Mouse (Mus musculus) forebrain, postnatal 0 days (tissue): ENCODE results near the gene Epb41l2. TPM values are rescaled to one million over a fixed set of nuclear protein-coding genes. Genes with fewer than 3 reads are reported as not detected.
A peak's percentile ranks its signal among the peaks of the same experiment; 100 is the strongest.

Source experiments
- ATAC-seq: fragments of 200-750 bp; cut with Nextera tagmentation; 2 replicates; pipeline ENCODE4 v1.8.0; 2017; ENCODE audit warnings: mild to moderate bottlenecking, moderate library complexity
- DNase-seq: peaks from one replicate; pipeline ENCODE4 v3.0.0-alpha.2; 2015
- H3K27ac ChIP-seq: fragments of 300-500 bp; sonication (generic); 2 replicates; pipeline ENCODE4 v1.5.1; 2014; ENCODE audit warnings: low read depth, mild to moderate bottlenecking, antibody characterized with exemption, low read length, moderate library complexity, mixed read lengths
- H3K27me3 ChIP-seq: fragments of 300-500 bp; sonication (generic); 2 replicates; pipeline ENCODE4 v1.6.1; 2014; ENCODE audit warnings: mild to moderate bottlenecking, low read length, mixed read lengths; ENCODE audit not compliant: insufficient read depth
- H3K36me3 ChIP-seq: fragments of 300-500 bp; sonication (generic); 2 replicates; pipeline ENCODE4 v1.6.1; 2014; ENCODE audit warnings: mild to moderate bottlenecking, moderate library complexity; ENCODE audit not compliant: insufficient read depth
- H3K4me1 ChIP-seq: fragments of 300-500 bp; sonication (generic); 2 replicates; pipeline ENCODE4 v1.6.1; 2014; ENCODE audit warnings: antibody characterized with exemption; ENCODE audit not compliant: insufficient read depth
- H3K4me2 ChIP-seq: fragments of 300-500 bp; sonication (generic); 2 replicates; pipeline ENCODE4 v1.6.1; 2014; ENCODE audit warnings: low read depth, mild to moderate bottlenecking, moderate library complexity
- H3K4me3 ChIP-seq: fragments of 300-500 bp; sonication (generic); 2 replicates; pipeline ENCODE4 v1.5.1; 2014; ENCODE audit warnings: low read depth, low read length, mixed read lengths
- H3K9ac ChIP-seq: fragments of 300-500 bp; sonication (generic); 2 replicates; pipeline ENCODE4 v1.6.1; 2014; ENCODE audit warnings: mild to moderate bottlenecking
- H3K9me3 ChIP-seq: fragments of 300-500 bp; sonication (generic); 2 replicates; pipeline ENCODE4 v1.6.1; 2016; ENCODE audit warnings: low read length
- CTCF ChIP-seq: sonication (generic); IDR thresholded peaks from 2 replicates; pipeline ENCODE4 v1.5.1; 2016; ENCODE audit warnings: antibody characterized with exemption, control low read depth, low read depth
- WGBS: fragments of 180-500 bp; shearing (Covaris S2); extraction: QIAGEN DNeasy Blood & Tissue Kit; methylation state at CpG from one replicate; pipeline ENCODE4 v1.1.7; 2014; 5-methylcytosine and 5-hydroxymethylcytosine counted together
- polyA plus RNA-seq: library from polyadenylated mRNA; unstranded; fragments of >200 nt; fragmentation: Nextera tagmentation; extraction: Ambion mirVana; gene quantifications from 2 replicates; pipeline ENCODE4 v1.2.1, GENCODE M21; 2015
- total RNA-seq: library from RNA; depleted of rRNA; stranded (reverse); fragments of >200 nt; gene quantifications from 2 replicates; pipeline ENCODE4 v1.2.3, GENCODE M21; 2014

The Epb41l2 gene
- total and polyA plus RNA-seq, 2 experiments from 2014 or later = 19.3 to 49.4 TPM

DNA sequence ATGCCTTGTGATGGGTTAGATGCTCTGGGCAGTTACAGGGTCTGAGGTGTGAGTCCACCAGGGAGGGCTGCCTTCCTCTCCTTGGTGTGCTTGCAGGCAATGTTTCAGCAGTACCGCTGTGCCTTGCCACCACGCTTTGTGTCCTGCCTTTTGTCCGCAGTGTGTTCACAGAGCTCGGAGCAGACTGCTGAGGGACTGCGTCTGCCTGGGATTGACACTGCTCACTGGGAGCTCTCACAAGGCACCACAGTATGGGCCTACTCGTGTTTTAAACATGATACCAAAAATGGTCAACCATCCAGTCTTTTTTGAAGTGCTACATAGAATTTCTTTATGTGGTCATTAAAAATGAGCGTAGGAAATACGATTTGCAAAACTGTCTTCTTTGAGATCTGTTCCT, 164.1 kb downstream of the Epb41l2 start:
- ATAC-seq (peak; percentile 53; the same call in 1 of the 2 replicates), DNase-seq (no peak)
- Histone ChIP-seq H3K36me3 (no peaks in the 10 kb centered on the region), H3K9ac (no peak overlapping the region), H3K27ac (no peak overlapping the region), H3K9me3 (no peaks in the 10 kb centered on the region), H3K4me1 (no peaks in the 10 kb centered on the region), H3K4me2 (no peak overlapping the region), H3K27me3 (no peaks in the 10 kb centered on the region), H3K4me3 (no peak overlapping the region)
- 73% methylated on average over 8 of the region's 8 CpGs for WGBS
- no peak for TF ChIP-seq CTCF

DNA sequence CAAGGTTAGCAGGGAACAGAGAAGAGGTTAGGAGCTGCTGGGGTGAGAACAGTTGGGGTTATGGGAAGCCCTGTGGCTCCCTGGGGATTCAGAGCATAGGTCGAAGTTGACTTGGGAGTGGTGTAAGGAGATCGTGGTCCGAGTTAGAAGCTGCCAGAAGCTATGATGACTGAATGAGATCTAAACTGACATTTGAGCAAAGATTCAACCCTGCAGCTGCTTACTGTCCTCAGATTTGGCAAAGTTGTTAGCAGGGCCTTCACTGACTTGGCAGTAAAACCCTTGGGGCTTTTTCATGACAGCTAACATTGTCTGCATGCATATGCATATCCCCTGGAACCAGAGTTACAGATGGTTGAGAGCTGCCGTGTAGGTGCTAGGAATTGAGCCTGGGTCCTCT, 166.6 kb downstream of the Epb41l2 start:
- Histone ChIP-seq H3K36me3 (no peaks in the 10 kb centered on the region), H3K4me1 (no peaks in the 10 kb centered on the region), H3K4me3 (no peak overlapping the region), H3K27me3 (no peaks in the 10 kb centered on the region), H3K9ac (no peak overlapping the region), H3K9me3 (no peaks in the 10 kb centered on the region), H3K27ac (no peak overlapping the region), H3K4me2 (no peak overlapping the region)
- no peak for TF ChIP-seq CTCF
- ATAC-seq (no peak), DNase-seq (no peak)
- 80% methylated on average over 4 of the region's 4 CpGs for WGBS

DNA sequence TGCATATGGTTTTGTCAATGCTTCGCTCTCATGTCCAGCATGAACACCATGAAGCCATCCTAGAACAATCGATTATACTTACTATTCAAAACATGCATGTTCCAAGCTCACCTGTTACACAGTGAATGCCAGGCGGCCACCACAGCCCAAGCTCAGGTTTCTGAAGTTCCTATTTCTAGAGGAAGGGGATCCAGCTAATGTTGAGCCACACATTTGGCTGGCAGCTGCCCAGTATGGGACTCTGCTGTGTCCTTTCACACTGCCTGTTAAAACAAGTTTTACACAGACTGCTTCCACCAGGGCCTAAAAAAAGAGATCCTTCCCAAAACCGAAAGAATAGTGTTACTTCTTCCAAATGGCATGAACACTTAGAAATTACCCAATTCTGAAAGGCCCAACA, 167.0 kb downstream of the Epb41l2 start:
- no peak overlapping the region for H3K4me3 ChIP-seq
- 87% methylated on average over 4 of the region's 4 CpGs for WGBS
- ATAC-seq (no peak), DNase-seq (no peak)
- no peak overlapping the region for H3K9ac ChIP-seq
- H3K36me3 ChIP-seq = no peaks in the 10 kb centered on the region
- H3K9me3 ChIP-seq = no peaks in the 10 kb centered on the region
- H3K27ac ChIP-seq = no peak overlapping the region
- H3K27me3 ChIP-seq = no peaks in the 10 kb centered on the region
- TF ChIP-seq CTCF = no peak
- no peaks in the 10 kb centered on the region for H3K4me1 ChIP-seq
- H3K4me2 ChIP-seq = no peak overlapping the region

- Histone ChIP-seq H3K27me3 (no peaks in the 10 kb centered on the region), H3K9me3 (no peaks in the 10 kb centered on the region), H3K36me3 (no peaks in the 10 kb centered on the region), H3K9ac (no peak overlapping the region), H3K4me1 (no peaks in the 10 kb centered on the region), H3K4me2 (no peak overlapping the region), H3K4me3 (no peak overlapping the region), H3K27ac (no peak overlapping the region)
- TF ChIP-seq CTCF = no peak
- no peak for DNase-seq
- no peak for ATAC-seq
- 74% methylated on average over 3 of the region's 3 CpGs for WGBS
Observed at GRCm38 (mm10) chr10:25527126-25527525, 167.5 kb downstream of the Epb41l2 start.

GRCm38 (mm10) chr10:25531335-25531734, 171.7 kb downstream of the Epb41l2 start:
- H3K4me2 ChIP-seq = no peak overlapping the region
- no peak overlapping the region for H3K4me3 ChIP-seq
- H3K27ac ChIP-seq = no peak overlapping the region
- no peak for DNase-seq
- H3K9me3 ChIP-seq = no peaks in the 10 kb centered on the region
- H3K36me3 ChIP-seq = no peaks in the 10 kb centered on the region
- 69% methylated on average over 13 of the region's 13 CpGs for WGBS
- H3K27me3 ChIP-seq = no peaks in the 10 kb centered on the region
- ATAC-seq = no peak
- H3K4me1 ChIP-seq = no peaks in the 10 kb centered on the region
- TF ChIP-seq CTCF = no peak
- no peak overlapping the region for H3K9ac ChIP-seq

DNA sequence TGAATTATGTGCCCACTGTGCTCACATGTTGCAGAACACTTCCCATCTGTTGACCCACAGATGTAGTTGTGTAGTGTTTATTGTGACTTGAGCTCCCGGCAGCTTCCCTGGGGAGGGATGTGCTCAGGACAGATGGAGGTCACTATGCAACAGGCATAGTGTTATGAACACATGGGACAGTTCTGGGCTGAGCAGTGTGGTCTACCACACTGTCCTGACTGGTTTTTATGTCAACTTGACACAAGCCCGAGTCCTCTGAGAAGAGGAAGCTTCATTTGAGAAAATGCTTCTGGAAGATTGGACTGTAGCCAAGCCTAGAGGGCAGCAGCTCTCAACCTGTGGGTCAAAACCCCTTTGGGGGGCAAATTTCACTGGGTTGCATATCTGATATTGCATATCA, 173.5 kb downstream of the Epb41l2 start:
- no peak for ATAC-seq
- DNase-seq = no peak
- no peak for TF ChIP-seq CTCF
- no peak overlapping the region for H3K4me2 ChIP-seq
- no peaks in the 10 kb centered on the region for H3K36me3 ChIP-seq
- no peak overlapping the region for H3K9ac ChIP-seq
- H3K4me3 ChIP-seq = no peak overlapping the region
- 87% methylated on average over 2 of the region's 2 CpGs for WGBS
- no peaks in the 10 kb centered on the region for H3K4me1 ChIP-seq
- no peaks in the 10 kb centered on the region for H3K9me3 ChIP-seq
- H3K27me3 ChIP-seq = no peaks in the 10 kb centered on the region
- no peak overlapping the region for H3K27ac ChIP-seq

DNA sequence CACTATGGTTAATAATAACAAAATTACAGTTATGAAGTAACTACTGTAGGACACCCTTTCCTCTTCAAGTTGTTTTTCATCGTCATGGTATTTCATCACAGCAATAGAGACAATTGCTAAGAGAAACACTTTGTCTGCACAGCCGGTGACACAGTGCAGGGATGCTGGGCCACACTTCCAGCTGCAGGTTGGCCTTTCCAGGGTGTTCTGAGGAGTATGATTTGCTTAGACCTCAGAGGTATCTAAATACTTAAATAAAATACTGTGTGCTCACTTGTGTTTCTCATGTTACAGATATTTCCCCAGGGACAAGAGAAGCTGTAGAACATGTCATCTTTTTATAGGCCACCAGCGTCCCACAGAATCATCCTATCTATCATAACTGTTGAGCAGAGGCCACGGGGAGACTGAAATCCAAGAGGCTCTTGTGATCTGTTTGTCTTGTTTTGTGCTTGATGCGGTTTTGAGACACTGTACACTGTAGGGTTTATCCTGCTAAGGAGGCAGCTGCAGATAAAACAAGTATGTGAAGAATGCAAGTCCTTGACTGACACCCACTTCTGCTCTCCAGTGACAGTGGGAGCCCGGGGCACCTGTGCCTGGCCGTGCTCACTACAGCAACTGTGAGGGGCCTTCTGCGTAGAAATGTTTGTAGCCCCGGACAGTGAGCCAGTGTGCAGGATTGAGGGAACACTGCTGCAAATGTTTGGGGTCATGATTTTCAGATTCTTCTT, 174.1 kb downstream of the Epb41l2 start:
- Histone ChIP-seq H3K9ac (no peak overlapping the region), H3K4me2 (no peak overlapping the region), H3K36me3 (no peaks in the 10 kb centered on the region), H3K4me3 (no peak overlapping the region), H3K27me3 (no peaks in the 10 kb centered on the region), H3K9me3 (no peaks in the 10 kb centered on the region), H3K27ac (no peak overlapping the region), H3K4me1 (no peaks in the 10 kb centered on the region)
- no peak for ATAC-seq
- no peak for TF ChIP-seq CTCF
- DNase-seq = no peak
- 84% methylated on average over 9 of the region's 9 CpGs for WGBS
